ENCODE assay signal across 14 mouse cellular contexts in the genomic region with DNA sequence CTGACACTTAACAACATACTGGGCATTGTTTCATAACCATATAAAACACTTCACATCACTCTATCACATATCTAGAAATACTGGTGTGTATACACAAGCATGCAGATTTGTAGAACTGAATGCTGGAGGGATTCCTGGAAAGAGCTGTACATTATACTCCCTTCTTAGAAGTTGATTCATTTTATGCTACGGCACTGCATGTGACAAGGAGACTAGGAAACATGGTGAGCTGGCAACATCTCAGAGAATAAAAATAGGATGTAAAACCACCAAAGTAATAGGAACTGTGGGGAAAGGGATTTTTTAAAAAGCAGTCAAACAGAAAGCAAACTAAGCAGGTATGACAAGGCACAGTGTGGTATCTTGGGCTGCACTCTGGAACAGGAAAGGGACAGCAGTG.
"Had no signal": no experiment of that assay in that cellular context is flagged by ENCODE, and none has a peak within 500 bp of the region (broad histone marks: within the 10 kb centered on the region; RNA-seq: fewer than 3 reads in every experiment).

No protein-coding gene starts in this region.

- H3K36me3 ChIP-seq: limb, embryonic 15.5 days; liver, embryonic 13.5 days; lung, embryonic 15.5 days; midbrain, embryonic 10.5 days; neural tube, embryonic 15.5 days had no signal

- H3K4me2 ChIP-seq: limb, embryonic 15.5 days; liver, embryonic 13.5 days; lung, embryonic 15.5 days; neural tube, embryonic 15.5 days had no signal

- H3K4me3 ChIP-seq: limb, embryonic 15.5 days; liver, embryonic 13.5 days; lung, embryonic 15.5 days; midbrain, embryonic 10.5 days; myocyte; neural tube, embryonic 15.5 days had no signal

- H3K27ac ChIP-seq: limb, embryonic 15.5 days; liver, embryonic 13.5 days; lung, embryonic 15.5 days; midbrain, embryonic 10.5 days; neural tube, embryonic 15.5 days had no signal

- H3K9me3 ChIP-seq: limb, embryonic 15.5 days; liver, embryonic 13.5 days; lung, embryonic 15.5 days; midbrain, embryonic 10.5 days; neural tube, embryonic 15.5 days had no signal

- H3K4me1 ChIP-seq: neural tube, embryonic 15.5 days had no signal

- ATAC-seq: liver, postnatal 0 days had no signal

- H3K9ac ChIP-seq: limb, embryonic 15.5 days; liver, embryonic 13.5 days; liver, postnatal 0 days; lung, embryonic 15.5 days; neural tube, embryonic 15.5 days had no signal

- DNase-seq: kidney, adult 18-20 months; kidney, postnatal 10 days; liver, embryonic 13.5 days; liver, postnatal 0 days; lung, postnatal 14 days; midbrain, embryonic 14.5 days; right cerebral cortex, adult 18-20 months; right cerebral cortex, postnatal 25 days; thymus, postnatal 4 days had no signal

- H3K27me3 ChIP-seq: limb, embryonic 15.5 days; liver, embryonic 13.5 days; lung, embryonic 15.5 days; neural tube, embryonic 15.5 days had no signal
